1 mouse cellular context compared by ENCODE assay signal in the genomic region with DNA sequence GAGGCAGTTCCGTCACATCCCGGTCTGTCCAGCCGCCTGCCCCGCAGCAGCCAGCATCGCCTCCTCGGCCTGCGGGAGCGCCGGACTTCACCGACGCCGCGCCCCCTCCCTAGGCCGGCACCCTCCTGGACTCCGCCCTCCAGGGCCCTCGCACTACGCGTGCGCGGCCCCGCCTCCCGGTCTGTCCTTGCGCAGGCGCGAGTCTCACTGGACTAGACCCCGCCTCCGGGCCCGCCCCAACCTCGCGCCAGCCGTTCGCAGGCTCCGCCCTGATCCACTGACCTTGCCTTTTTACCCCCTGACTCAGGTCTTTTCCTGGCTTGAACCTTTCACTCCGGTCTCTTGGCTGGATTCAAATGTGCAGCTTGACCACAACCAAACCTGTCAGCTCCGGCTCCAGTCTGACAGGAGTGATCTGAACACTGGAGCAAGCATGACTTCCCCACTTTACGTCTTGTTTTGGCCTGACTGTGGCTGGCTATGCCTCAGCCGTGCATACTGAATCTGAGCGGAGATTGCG.
TF ChIP-seq lines count a peak whose summit lies in the region.

A gene (minus strand): TSS at position 150 of the 520 bp plus-strand sequence.

TF ChIP-seq in CH12.LX, 34 proteins besides CTCF, POLR2A, EP300 and RAD21 (continued from another document):
- TF ChIP-seq RCOR1 (conservative IDR thresholded peaks at IDR 0.05; ENCODE audit: low read depth, low read length) (no peak), BHLHE40 (IDR thresholded peaks at IDR 0.05; ENCODE audit: low read depth, low read length) (no peak), MYC (IDR thresholded peaks at IDR 0.05; ENCODE audit: low read depth, low read length) (no peak), POLR2AphosphoS2 (IDR thresholded peaks at IDR 0.05; ENCODE audit: low read depth, low read length) (no peak), ZMIZ1 (IDR thresholded peaks at IDR 0.05; ENCODE audit: low read depth, low read length) (peak; percentile 61; the same call in 1 of the 2 replicates), SMC3 (IDR thresholded peaks at IDR 0.05; ENCODE audit: low read depth, low read length) (no peak), MAFK (IDR thresholded peaks at IDR 0.05; ENCODE audit: insufficient replicate concordance, low read length) (no peak), ELF1 (IDR thresholded peaks at IDR 0.05; ENCODE audit: low read depth, low read length) (no peak; the same call in 1 of the 2 replicates), HCFC1 (IDR thresholded peaks at IDR 0.05; ENCODE audit: low read depth, low read length) (peak; percentile 46), ZC3H11A (IDR thresholded peaks at IDR 0.05; ENCODE audit: low read depth, low read length) (no peak), E2F4 (IDR thresholded peaks at IDR 0.05; ENCODE audit: insufficient replicate concordance, low read depth, low read length) (no peak), KAT2A (IDR thresholded peaks at IDR 0.05; ENCODE audit: insufficient replicate concordance, low read length) (no peak), MEF2A (IDR thresholded peaks at IDR 0.05; ENCODE audit: borderline replicate concordance, low read depth, low read length) (no peak), TCF12 (IDR thresholded peaks at IDR 0.05; ENCODE audit: low read depth, low read length) (peak; percentile 68), USF1 (IDR thresholded peaks at IDR 0.05; ENCODE audit: low read depth, low read length) (no peak), UBTF (IDR thresholded peaks at IDR 0.05; ENCODE audit: low read depth, low read length) (no peak), JUND (conservative IDR thresholded peaks at IDR 0.05; ENCODE audit: low read depth, low read length) (no peak), ETS1 (conservative IDR thresholded peaks at IDR 0.05; ENCODE audit: low read depth, low read length) (no peak), CHD2 (IDR thresholded peaks at IDR 0.05; ENCODE audit: low read length) (no peak), MAX (IDR thresholded peaks at IDR 0.05; ENCODE audit: low read length) (no peak), NELFE (IDR thresholded peaks at IDR 0.05; ENCODE audit: low read depth, low read length) (peak; percentile 75), NRF1 (IDR thresholded peaks at IDR 0.05; ENCODE audit: low read depth, low read length) (peak; percentile 99), ZNF384 (IDR thresholded peaks at IDR 0.05; ENCODE audit: low read depth, low read length) (no peak), MAZ (IDR thresholded peaks at IDR 0.05; ENCODE audit: low read depth, low read length) (no peak), JUN (IDR thresholded peaks at IDR 0.05; ENCODE audit: insufficient read depth, low read depth, low read length) (no peak), USF2 (conservative IDR thresholded peaks at IDR 0.05; ENCODE audit: low read depth, low read length) (no peak), CHD1 (IDR thresholded peaks at IDR 0.05; ENCODE audit: low read depth, low read length) (no peak)
